Mouse (Mus musculus) intestine, postnatal 0 days (tissue): ENCODE results near the gene Krt88. TPM values are rescaled to one million over a fixed set of nuclear protein-coding genes. Genes with fewer than 3 reads are reported as not detected.

ENCODE experiments used
- ATAC-seq: fragments of 200-750 bp; cut with Nextera tagmentation; 2 replicates; pipeline ENCODE4 v1.8.0; 2017; ENCODE audit warnings: mild to moderate bottlenecking, moderate TSS enrichment, moderate library complexity
- H3K27ac ChIP-seq: fragments of 300-500 bp; sonication (generic); 2 replicates; pipeline ENCODE4 v1.5.1; 2014; ENCODE audit warnings: mild to moderate bottlenecking, low read depth, low read length, moderate library complexity
- H3K27me3 ChIP-seq: fragments of 300-500 bp; sonication (generic); replicated peaks from 2 replicates; pipeline ENCODE4 v1.6.1; 2014; ENCODE audit warnings: low read length, mixed read lengths; ENCODE audit not compliant: control insufficient read depth, insufficient read depth
- H3K36me3 ChIP-seq: fragments of 300-500 bp; sonication (generic); 2 replicates; pipeline ENCODE4 v1.6.1; 2014; ENCODE audit warnings: mild to moderate bottlenecking, moderate library complexity; ENCODE audit not compliant: control insufficient read depth, insufficient read depth
- H3K4me1 ChIP-seq: fragments of 300-500 bp; sonication (generic); replicated peaks from 2 replicates; pipeline ENCODE4 v1.6.1; 2014; ENCODE audit warnings: antibody characterized with exemption, low read length, mixed read lengths; ENCODE audit not compliant: control insufficient read depth, insufficient read depth
- H3K4me2 ChIP-seq: fragments of 300-500 bp; sonication (generic); replicated peaks from 2 replicates; pipeline ENCODE4 v1.6.1; 2014; ENCODE audit warnings: low read depth, mild to moderate bottlenecking, moderate library complexity
- H3K4me3 ChIP-seq: fragments of 300-500 bp; sonication (generic); 2 replicates; pipeline ENCODE4 v1.5.1; 2014; ENCODE audit warnings: low read depth, low read length
- H3K9ac ChIP-seq: fragments of 300-500 bp; sonication (generic); 2 replicates; pipeline ENCODE4 v1.6.1; 2014; ENCODE audit warnings: mild to moderate bottlenecking, low read depth, low read length
- H3K9me3 ChIP-seq: fragments of 300-500 bp; sonication (generic); 2 replicates; pipeline ENCODE4 v1.6.1; 2016; ENCODE audit warnings: mixed run types; ENCODE audit not compliant: control insufficient read depth
- CTCF ChIP-seq: sonication (generic); IDR thresholded peaks from 2 replicates; pipeline ENCODE4 v1.5.1; 2016; ENCODE audit warnings: low read depth, mild to moderate bottlenecking, control low read depth, antibody characterized with exemption, moderate library complexity
- WGBS: fragments of 180-500 bp; shearing (Covaris S2); extraction: QIAGEN DNeasy Blood & Tissue Kit; methylation state at CpG from one replicate; pipeline ENCODE4 v1.1.7; 2014; 5-methylcytosine and 5-hydroxymethylcytosine counted together
- polyA plus RNA-seq: library from polyadenylated mRNA; unstranded; fragments of >200 nt; fragmentation: Nextera tagmentation; extraction: Ambion mirVana; gene quantifications from 2 replicates; pipeline ENCODE4 v1.2.1, GENCODE M21; 2015

Gene Krt88
- polyA plus RNA-seq, 1 experiment from 2014 or later = not detected

DNA sequence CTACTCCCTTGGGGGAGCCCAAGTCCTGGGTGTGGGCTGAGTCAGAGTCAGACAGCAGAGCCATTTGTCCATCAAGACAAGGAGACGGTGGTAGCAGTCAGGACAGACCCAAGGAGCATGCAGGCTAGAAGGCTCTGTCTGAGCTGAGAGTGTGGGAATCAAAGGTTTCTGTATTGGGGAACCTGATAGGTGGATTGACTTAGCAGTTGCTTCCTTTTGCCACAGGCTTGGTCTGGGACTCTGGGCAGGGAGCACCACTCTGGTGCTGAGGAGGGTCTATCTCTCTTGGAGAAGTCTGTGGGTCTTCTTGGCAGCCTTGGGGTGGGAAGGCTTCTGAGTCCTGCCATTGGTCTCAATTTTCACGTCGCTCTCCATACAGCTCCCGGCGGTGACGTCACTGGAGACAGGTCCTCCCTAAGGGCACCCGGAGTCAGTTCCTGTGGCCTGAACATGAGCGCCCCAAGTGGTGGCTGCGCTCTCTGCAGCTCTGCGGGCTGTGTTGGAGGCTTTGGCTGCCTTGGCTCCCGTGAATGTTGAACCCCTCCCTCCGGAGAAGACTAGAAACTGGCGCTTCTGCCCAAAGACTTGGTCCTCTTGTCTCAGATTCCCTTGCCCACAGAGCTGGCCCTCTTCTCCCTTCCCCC, 5.7 kb downstream of the Krt88 start:
- no peaks in the 10 kb centered on the region for H3K4me1 ChIP-seq
- no peak overlapping the region for H3K9ac ChIP-seq
- H3K4me3 ChIP-seq = no peak overlapping the region
- H3K27ac ChIP-seq = no peak overlapping the region
- peak; percentile 79 for ATAC-seq
- H3K4me2 ChIP-seq = peak overlapping the region; percentile 48; the same call in 1 of the 2 replicates
- 7% methylated on average over 13 of the region's 13 CpGs for WGBS
- H3K27me3 ChIP-seq = no peaks in the 10 kb centered on the region
- no peaks in the 10 kb centered on the region for H3K36me3 ChIP-seq
- no peaks in the 10 kb centered on the region for H3K9me3 ChIP-seq
- TF ChIP-seq CTCF = peak; percentile 94

DNA sequence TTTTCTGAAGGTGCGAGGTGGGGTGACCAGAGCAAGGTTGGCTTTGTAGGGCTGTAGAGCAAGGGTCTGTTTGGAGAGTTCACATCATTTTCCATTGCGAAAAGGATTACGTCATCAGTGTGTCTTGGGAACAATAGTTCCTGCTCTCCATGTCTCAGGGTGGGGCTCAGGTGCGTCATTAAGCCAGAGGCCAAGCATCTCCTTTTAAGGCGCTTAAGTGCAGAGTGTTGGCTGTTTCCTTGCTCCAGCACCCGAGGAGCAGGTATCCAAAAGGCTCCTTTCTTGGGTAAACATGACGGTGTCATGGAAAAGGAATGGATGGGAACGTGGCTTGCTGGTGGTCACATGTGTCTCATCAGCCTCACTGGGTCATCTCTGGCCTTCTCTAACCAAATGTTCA, 7.2 kb downstream of the Krt88 start:
- no peaks in the 10 kb centered on the region for H3K9me3 ChIP-seq
- 60% methylated on average over 8 of the region's 8 CpGs for WGBS
- TF ChIP-seq CTCF = no peak
- H3K4me1 ChIP-seq = no peaks in the 10 kb centered on the region
- ATAC-seq = no peak
- no peaks in the 10 kb centered on the region for H3K27me3 ChIP-seq
- H3K27ac ChIP-seq = no peak overlapping the region
- H3K36me3 ChIP-seq = no peaks in the 10 kb centered on the region
- H3K9ac ChIP-seq = no peak overlapping the region
- H3K4me2 ChIP-seq = no peak overlapping the region
- no peak overlapping the region for H3K4me3 ChIP-seq

DNA sequence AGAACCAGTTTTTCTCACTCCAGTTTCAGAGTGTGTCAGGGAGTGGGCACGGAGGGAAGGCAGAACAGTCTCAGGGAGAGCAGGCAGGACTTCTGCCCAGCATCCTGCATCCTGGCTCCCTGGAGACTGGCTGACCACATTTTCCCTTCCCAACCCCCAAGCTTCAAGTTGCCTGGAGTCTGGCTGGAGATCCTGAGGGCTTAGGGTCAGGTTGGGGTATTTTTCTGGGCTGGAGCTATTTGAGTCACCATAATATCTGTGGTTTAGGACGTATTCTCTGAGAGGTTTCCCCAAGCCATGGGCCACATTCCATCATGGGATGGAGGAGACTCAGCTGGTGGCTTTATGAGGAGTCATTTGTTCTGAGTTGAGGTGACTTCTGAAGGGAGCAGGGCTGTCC, 7.7 kb downstream of the Krt88 start:
- ATAC-seq = no peak

DNA sequence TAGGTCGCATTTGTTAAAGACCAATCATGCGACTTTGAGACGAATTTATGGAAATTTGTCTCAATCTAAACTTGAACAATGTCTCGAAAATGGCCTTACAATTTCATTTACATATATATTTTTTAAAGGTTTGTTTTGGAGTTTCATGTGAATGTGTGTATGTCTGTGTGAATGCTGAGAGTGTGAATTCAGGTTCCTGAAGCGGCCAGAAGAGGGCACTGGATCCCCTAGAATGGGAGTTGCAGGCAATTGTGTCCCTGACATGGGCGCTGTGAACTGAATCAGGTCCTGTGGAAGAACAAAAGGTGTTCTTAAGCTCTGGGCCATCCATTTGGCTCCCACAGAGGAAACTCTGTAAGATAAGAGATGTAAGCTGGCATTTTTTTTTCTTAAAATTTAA, 8.3 kb downstream of the Krt88 start:
- ATAC-seq = no peak
- Histone ChIP-seq H3K27me3 (no peaks in the 10 kb centered on the region), H3K4me3 (no peak overlapping the region), H3K9ac (no peak overlapping the region), H3K9me3 (no peaks in the 10 kb centered on the region), H3K4me1 (no peaks in the 10 kb centered on the region), H3K36me3 (no peaks in the 10 kb centered on the region), H3K4me2 (no peak overlapping the region), H3K27ac (no peak overlapping the region)
- WGBS = 91% methylated on average over 6 of the region's 6 CpGs
- no peak for TF ChIP-seq CTCF

More for the DNA sequence above, 7.7 kb downstream of the Krt88 start:
- TF ChIP-seq CTCF = no peak
- 88% methylated on average over 2 of the region's 2 CpGs for WGBS
- Histone ChIP-seq H3K9ac (no peak overlapping the region), H3K4me1 (no peaks in the 10 kb centered on the region), H3K4me3 (no peak overlapping the region), H3K9me3 (no peaks in the 10 kb centered on the region), H3K4me2 (no peak overlapping the region), H3K27ac (no peak overlapping the region), H3K27me3 (no peaks in the 10 kb centered on the region), H3K36me3 (no peaks in the 10 kb centered on the region)

DNA sequence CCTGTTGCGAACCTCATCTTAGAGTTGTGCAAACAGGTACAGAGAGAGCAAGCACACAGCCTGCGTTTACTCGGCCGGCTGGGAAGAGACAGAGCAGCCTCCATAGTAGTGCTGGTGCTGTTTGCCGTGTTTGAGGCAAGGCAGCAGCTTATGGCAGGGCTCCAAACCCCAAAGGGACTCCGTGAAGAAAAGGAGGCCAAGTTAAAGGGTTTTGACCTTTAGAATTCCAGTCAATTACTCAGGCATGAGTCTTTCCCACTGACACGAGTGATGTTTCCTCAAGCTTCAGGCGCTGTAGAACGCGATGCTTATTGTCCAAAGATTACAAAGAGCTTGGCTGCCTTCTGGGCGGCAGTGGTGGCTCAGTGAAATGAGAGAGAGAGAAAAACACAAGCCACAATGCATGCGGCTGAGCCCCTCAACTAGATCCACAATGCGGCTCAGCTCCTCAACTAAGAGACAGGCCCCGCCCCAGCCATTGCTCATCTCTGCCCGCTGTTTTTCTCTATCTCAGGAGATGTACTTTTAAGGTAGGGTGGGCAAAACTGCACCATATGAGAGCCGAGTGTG, 10.9 kb downstream of the Krt88 start:
- no peak for ATAC-seq
- H3K27me3 ChIP-seq = no peaks in the 10 kb centered on the region
- H3K4me2 ChIP-seq = no peak overlapping the region
- no peak for TF ChIP-seq CTCF
- no peak overlapping the region for H3K27ac ChIP-seq
- H3K4me1 ChIP-seq = no peaks in the 10 kb centered on the region
- H3K9ac ChIP-seq = no peak overlapping the region
- WGBS = 58% methylated on average over 16 of the region's 16 CpGs
- H3K9me3 ChIP-seq = no peaks in the 10 kb centered on the region
- no peak overlapping the region for H3K4me3 ChIP-seq
- H3K36me3 ChIP-seq = no peaks in the 10 kb centered on the region

DNA sequence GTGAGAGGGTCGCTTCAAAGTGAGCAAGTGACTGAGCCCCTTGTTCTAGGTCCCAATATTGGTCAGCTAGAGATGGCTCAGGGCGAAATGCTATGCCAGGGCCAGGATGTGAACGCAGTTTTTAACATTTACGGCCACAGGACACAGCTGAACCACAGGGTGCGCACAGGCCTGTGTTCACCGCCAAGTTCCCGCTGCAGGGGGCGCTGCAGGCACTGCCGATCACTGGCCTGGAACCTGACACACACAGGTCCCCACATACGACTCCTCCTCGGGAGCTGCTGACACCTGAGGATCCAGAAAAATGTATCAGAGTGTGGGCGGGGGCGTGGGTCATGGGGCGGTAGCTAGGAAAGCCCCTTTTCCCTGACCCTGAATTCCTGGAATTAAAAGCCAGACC, 11.7 kb downstream of the Krt88 start:
- Histone ChIP-seq H3K36me3 (no peaks in the 10 kb centered on the region), H3K4me2 (no peak overlapping the region), H3K27me3 (no peaks in the 10 kb centered on the region), H3K4me1 (no peaks in the 10 kb centered on the region), H3K9ac (no peak overlapping the region), H3K27ac (no peak overlapping the region), H3K4me3 (no peak overlapping the region), H3K9me3 (no peaks in the 10 kb centered on the region)
- peak; percentile 32 for TF ChIP-seq CTCF
- ATAC-seq = no peak
- whole genome bisulfite sequencing = 79% methylated on average over 14 of the region's 14 CpGs
